Mouse (Mus musculus): Measurements from ENCODE around the gene Slc8a1.

GRCm38 (mm10) chr17:81579728-81580425 lies 158.3 kb downstream of the Slc8a1 start:
- no peak for TF ChIP-seq CTCF (IDR thresholded peaks at IDR 0.05; ENCODE audit: low read depth)
- TF ChIP-seq EP300 (IDR thresholded peaks at IDR 0.05; ENCODE audit: low read depth), result no peak

Measured in liver, postnatal 0 days (tissue).